Mouse (Mus musculus): ENCODE data around the gene Timd2. TPM values are rescaled to one million over a fixed set of nuclear protein-coding genes. Genes with fewer than 3 reads are reported as not detected.
"Not testable (repeated sequence)": the region's sequence is repeated elsewhere in the genome, so short reads cannot be mapped to it uniquely, and the experiment has no call there.

The Timd2 gene
- total RNA-seq (2021), result not detected
- long read RNA-seq, experiment 1, result 0 reads
- long read RNA-seq, experiment 2, result 0 reads

DNA sequence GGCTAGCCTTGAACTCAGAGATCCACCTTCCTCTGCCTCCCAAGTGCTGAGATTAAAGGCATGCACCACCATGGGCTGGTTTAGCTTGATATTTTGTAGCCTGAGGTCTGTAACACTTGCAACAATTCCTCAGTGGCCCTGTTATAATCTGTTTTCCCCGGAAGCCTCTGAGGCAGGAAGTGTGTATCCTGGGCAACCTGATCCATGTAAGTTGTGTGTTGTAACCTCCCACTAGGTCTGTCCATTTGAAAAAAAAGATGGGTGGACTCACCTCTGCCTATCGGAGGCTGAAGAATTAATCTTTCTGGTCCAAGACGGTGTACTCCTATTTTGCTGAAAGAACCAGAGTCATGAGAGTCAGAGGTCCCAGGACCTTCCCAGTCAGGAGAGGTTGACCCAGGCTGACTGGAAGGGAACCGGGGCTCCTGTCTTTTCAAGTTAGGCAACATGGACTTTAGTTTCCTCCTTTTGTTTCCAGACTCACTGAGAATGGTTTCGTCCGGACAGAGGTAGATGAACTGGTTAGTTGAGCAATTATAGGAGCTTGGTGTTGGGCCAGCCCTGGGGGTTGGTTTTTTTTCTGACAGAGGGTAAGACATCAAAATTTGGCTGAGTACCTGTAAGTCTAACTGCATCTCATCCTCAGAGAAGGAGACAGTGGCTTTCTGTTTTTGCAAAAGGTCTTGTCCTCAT, at the start of gene Timd2:
Gene Timd2, minus strand, starts transcription at position 398 of the 693 bp plus-strand sequence.
- DNase-seq, result no peak

DNA sequence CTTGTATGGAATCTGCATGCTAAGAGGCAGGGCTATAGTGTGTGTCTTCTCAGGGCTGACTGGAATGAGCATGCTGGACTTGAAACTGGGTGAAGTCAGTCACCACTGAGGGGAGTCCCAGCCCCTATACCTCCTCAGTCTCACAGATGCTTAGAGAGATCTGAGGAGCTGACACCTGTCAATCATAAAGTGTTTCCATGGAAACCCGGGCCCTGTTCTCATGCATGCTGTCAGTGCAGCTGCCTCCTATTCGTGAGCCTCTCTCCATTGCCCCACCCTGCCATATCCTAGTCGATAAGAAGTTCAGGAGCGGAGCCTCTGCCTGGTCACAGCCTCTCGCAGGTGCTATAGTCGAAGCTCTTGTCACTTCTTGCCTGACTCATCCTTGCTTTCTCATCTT, 48.9 kb upstream of the Timd2 start:
- DNase-seq, result not testable (repeated sequence)

DNA sequence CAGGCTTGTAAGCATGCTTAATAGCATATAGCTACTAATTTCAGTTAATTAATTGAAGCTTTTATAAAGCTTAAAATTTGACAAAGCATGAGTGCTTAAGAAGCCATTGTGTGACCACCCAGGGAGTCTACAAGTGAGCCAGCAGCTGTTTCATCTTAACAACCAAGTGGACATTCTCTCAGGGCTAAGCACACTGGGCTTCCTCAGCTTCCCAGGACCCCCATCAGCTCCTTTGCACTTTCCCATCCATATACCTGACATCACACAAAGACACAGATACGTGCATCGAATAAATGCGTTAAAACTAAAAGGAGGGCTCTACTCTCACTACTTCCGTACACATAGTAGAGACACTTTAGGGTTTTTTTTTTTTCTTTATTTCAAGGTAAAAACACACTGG, 47.8 kb upstream of the Timd2 start:
- no peak for DNase-seq

DNA sequence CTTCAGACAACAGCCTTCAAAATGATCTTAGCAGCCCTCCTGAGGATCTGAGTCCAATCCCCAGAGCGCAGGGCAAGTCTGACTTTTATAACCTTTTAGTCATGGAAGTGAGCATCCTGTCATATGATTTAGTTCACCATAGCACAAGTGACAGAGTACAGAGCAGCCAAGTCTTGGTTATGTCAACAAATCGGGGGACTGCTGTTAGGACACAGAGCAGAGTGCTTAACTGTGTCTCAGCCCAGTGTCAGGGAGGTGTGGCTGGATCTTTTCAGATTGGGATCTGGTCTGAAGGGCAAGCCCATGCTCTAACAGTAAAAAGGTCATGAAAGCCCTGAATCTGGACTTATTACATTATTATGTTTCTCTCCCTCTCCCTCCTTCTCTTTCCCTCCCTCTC, 46.8 kb upstream of the Timd2 start:
- no peak for DNase-seq

DNA sequence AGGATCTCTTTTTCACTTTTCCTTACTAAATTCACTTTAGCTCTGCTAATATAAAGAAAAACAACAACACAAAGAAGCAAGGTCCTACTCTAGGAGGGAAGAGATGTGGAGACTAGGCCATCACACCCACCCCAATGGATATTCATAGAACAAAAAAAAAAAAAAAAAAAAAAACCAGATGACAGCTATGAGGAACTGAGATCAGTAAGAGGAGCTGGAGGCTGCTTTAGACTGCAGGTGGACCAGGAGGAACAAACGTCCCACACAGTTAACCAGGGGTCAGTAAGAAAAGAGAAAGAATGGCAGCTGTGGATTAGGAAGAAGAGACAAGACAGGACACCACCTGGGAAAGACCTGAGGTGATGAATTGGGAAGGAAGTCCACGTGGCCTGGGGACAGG, 41.1 kb upstream of the Timd2 start:
- no peak for DNase-seq

DNA sequence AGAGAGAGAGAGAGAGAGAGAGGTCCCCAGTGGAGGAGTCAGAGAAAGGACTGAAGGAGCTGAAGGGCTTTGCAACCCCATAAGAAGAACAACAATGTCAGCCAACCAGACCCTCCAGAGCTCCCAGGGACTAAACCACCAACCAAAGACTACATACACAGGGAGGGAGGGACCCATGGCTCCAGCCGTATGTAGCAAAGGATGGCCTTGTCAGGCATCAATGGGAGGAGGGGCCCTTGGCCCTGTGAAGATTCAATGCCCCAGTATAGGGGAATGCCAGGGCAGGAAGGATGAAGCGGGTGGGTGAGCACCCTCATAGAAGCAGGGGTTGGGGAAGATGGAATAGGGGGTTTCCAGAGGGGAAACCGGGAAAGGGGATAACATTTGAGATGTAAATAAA, 34.9 kb upstream of the Timd2 start:
- no peak for DNase-seq

DNA sequence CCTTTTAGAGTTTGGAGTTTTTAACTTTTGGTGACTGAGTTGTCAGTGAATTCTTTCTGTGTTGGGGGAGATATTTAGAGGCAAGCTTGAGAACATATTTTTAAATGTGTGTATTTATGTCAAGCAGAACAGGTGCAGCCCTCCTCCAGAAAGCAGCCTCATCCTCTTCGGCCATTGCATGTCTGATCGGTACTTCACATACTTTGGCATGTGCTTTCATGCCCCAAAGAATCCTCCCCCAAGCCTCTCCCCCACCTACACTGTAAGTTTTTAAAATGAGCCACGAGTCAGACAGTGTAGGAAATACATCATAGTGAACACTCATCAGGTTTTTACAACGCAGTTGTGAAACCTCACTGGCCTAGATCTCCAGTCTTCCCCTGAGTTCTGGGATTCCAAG, 34.0 kb upstream of the Timd2 start:
- DNase-seq, result no peak

DNA sequence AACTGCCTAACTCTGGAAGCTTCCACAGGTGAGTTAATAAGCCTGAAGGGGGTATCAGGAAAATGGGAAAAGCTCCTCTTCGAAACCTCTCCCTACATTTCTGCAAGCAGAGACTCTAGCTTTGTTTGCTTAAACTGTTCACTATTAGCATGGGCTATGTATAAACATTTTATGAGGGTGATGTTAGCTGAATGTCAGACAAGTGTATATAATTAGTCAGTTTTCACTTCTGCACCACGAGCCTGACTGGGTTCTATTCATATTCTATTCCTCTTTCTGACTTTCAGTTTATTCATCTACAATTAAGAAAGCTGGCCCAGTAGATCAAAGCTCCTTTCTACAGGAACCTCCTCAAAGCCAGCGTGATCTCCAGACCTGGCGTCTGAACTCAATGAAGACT, 32.6 kb upstream of the Timd2 start:
- DNase-seq, result no peak

DNA sequence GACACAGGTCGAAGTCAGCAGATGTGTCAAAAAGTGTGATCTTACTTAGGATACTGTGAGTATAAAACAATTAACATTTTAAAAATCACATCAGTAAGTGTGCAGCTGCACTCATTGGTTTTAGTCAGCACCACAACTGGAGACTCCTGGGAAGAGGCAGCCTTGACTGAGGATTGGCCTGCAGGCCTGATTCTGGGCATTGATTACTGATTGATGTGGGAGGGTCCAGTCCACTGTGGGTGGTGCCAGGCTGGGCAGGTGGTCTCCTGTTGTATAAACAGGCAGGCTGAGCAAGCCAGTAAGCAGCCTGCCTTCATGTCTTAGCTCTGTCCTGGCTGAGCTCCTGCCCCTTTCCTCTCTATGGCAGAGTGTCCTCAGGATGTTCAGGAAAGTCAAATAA, 28.2 kb upstream of the Timd2 start, which contains the start of gene Havcr1:
Gene Havcr1, plus strand, starts transcription at position 5 of the 400 bp plus-strand sequence.
- DNase-seq, result not testable (repeated sequence)

DNA sequence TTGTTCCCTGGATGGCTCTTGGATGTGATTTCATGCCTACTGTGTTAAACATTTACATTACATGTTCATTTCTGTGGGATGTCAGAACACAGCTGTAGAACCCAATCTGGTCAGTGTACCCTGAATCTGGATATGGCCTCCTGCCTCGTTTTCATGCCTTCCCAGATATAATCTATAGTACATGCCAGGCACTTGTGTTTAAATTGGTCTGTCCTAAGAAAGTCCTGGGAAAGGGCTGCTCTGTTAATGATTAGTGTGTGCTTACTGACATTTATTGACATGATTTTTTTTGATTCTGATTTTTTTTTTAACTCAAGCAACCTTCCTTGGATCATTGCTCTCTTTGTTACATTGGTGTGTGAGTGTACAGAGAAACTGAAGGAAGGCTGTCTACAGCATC, 27.8 kb upstream of the Timd2 start:
- DNase-seq, result no peak

DNA sequence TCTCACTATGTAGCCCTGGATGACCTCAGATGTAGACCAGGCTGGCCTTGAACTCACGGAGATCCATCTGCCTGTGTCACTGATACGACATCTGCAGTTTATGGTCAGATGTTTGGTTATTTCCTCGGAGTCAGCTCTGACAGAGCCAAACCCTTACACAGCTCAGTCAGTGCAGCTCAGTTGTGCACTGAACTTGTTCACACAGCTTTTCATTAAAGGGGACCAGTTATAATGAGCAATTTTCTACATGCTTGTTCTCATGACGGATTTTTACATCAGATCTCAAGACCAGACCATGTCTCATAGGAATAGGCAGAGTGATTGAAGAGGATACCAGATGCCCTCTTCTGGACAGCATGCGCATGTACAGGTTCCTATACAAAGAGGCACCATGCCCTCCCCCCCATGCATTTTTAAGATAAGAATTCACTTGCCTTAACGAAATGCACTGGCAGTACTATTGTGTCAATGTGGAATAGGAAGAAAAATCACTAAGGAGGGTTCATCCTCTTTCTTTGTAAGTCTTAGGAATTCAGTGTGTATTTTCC, 26.5 kb upstream of the Timd2 start:
- DNase-seq, result no peak

DNA sequence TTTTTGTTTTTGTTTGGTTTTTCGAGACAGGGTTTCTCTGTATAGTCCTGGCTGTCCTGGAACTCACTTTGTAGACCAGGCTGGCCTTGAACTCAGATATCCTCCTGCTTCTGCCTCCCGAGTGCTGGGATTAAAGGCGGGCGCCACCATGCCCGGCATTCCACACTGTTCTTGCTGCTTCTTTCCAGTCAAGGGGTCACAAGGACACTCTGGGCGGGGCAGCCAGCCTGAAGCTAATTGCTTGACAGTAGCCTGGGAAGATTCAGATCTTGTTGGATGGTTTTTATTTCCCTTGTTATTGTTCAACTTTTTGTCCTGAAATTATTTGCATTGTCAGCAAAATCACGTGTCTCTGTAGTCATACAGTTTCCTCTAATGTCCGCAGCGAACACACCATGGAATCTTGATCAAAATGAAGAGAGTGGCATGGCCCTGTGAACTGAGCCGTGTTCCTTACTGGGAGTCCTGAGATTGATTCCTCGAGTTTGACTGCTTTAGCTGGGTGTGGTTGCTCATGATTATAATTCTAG, 24.7 kb upstream of the Timd2 start:
- no peak for DNase-seq

DNA sequence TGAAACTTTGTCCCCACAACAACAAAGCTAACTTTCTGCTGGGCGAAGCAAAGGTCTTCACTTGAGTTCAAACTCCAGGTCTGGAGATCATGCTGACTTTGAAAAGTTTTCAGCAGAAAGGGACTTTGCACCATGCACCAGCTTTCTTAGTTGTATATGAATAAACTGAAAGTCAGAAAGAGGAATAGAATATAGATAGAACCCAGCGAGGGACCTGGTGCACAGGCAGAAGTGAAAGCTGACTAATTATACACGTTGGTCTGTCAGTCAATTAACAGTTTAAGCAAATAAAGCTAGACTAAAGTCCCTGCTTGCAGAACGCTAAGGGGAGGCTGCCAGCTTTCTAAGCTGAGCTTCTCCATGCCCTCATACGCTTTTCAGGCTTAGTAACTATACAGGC, 8.0 kb downstream of the Timd2 start:
- DNase-seq, result no peak

DNA sequence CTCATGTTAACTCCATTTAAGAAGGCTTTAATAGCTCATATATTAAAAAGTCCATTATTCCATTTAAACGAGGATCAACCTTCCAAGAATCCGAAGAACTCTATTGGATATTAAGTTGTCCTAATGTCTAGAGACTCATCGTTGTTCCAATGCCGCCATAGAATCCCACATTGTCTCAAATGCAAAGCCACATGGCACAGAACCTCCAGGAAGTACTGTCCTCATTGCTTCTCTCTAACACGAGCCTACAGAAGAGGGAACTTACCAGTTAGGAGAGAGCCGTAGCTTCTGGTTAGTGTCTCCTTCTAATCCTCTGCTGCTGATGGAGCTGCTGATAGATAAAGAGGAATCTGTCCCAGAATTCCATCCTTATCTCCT, 8.6 kb downstream of the Timd2 start:
- no peak for DNase-seq

DNA sequence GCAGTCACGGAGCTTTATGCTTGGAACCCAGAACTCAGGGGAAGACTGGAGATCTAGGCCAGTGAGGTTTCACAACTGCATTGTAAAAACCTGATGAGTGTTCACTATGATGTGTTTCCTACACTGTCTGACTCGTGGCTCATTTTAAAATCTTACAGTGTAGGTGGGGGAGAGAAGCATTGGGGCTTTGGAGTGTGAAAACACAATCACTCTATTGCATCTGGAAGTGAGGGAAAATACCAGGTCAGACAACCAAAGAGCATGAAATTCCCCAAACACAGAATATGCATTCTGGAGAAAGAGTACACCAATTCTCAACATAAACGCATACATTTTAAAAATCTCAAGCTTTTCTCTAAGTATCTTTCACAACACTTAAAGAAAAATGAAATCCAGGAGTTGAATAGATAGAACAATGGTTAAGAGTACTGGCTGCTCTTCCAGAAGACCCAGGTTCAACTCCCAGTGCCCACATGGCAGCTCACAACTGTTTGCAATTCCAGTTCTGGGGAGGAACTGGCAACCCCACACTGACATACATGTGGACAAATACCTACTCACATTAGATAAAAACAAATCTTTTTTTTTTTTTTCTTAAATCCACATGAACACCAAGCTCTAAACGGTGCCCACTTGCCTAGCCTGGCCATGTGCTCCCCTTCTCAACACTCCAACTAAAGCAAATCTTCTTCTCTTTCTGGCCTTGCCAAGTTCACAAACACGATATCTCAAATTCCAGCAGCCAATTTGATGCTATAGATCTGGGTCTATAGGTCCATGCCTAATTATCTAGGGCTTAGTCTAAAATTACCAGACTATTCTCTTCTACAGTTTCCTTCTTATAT, 9.2 kb downstream of the Timd2 start:
- no peak for DNase-seq

DNA sequence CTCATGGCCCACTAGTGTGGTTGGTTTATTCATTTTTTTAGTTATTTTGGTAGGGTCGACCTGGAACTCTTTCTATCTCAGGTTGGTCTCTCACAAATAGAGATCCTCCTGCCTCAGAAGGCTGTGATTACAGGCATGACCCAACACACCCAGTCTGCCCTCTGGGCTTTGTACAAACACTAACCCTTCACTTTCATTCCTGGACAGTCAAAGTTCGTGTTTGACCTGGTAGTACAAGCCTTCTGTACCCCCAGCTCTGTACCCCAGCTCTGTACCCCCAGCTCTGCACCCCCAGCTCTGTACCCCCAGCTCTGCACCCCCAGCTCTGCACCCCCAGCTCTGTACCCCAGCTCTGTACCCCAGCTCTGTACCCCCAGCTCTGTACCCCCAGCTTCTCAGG, 11.0 kb downstream of the Timd2 start:
- DNase-seq, result not testable (repeated sequence)

DNA sequence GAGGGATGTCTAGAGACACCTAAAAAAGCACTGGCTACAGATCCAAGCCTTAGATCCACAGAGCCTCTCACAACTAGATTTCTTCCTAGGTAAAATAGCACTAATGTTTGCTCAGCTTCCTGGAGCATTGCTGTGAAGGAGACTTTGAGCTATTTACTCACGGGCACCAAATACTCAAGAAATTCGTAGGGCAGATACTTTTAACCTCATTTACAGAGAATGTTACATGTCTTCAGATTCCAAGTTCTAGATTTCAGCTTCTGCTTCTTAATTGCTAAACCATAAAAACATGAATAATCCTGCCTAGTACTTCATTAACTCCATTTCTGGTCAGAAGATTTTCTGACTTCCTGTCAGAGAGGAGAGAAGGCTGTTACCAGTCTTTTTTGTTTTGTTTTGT, 16.7 kb downstream of the Timd2 start:
- no peak for DNase-seq

DNA sequence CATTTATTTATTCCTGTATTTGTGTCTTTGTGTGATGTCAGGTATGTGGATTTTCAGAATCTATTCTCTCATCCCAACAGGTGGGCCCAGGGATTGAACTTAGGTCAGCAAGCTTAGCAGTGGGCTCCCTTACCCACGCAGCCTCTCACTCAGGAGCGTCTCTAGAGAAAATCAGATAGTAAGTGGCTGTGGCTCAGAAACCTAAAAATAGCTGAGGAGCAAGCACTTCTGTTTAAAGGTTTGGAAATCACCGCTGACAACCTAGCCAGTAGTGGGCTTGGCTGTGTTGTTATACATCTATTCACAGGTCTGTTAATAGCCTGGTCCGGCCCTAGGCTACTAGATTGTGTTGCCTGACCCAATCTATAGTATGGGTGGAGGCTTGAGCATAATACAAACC, 23.1 kb downstream of the Timd2 start:
- DNase-seq, result no peak

DNA sequence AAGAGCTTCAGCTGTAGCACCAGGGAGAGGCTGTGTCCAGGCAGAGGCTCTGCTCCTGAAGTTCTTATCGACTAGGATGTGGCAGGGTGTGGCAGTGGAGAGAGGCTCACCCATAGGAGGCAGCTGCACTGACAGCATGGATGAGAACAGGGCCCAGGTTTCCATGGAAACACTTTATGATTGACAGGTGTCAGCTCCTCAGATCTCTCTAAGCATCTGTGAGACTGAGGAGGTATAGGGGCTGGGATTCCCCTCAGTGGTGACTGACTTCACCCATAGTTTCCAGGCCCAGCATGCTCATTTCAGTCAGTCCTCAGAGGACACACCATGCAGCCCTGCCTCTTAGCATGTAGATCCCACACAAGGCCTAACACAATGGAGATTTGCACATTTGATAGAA, 24.0 kb downstream of the Timd2 start:
- DNase-seq, result no peak

DNA sequence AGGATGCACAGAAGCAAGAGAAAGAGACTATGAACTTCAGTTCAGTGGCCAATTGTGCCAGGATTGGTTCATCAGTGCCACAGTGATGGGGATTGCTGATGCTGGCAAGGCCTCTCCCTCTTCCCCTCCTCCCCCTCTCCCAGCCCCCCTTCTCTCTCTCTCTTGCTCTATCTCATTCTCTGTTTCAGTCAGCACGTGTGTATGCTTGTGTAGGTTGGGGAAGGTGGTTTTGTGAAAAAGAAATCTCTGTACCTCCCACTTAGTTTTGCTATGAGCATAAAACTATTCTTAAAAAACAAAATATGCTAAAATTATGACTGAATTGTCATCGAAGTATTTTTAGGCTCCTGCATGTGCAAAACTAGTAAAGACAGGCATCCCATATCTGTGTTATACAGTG, 38.9 kb downstream of the Timd2 start:
- DNase-seq, result no peak

DNA sequence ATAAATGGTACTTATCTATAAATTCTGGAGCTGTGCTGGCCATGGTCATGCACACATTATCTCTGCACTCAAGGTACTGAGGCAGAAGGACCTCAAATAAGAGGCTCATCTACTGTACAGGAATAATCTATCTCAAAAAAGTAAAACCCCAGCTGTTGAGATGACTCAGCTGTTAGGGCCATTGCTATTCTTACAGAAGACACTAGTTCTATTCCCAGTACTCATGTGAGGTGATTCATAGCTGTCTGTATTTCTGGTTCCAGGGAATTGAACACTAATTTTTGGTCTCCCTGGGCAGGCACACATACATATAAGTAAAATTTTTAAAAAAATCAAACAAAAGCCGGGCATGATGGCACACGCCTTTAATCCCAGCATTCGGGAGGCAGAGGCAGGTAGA, 39.8 kb downstream of the Timd2 start:
- DNase-seq, result no peak

DNA sequence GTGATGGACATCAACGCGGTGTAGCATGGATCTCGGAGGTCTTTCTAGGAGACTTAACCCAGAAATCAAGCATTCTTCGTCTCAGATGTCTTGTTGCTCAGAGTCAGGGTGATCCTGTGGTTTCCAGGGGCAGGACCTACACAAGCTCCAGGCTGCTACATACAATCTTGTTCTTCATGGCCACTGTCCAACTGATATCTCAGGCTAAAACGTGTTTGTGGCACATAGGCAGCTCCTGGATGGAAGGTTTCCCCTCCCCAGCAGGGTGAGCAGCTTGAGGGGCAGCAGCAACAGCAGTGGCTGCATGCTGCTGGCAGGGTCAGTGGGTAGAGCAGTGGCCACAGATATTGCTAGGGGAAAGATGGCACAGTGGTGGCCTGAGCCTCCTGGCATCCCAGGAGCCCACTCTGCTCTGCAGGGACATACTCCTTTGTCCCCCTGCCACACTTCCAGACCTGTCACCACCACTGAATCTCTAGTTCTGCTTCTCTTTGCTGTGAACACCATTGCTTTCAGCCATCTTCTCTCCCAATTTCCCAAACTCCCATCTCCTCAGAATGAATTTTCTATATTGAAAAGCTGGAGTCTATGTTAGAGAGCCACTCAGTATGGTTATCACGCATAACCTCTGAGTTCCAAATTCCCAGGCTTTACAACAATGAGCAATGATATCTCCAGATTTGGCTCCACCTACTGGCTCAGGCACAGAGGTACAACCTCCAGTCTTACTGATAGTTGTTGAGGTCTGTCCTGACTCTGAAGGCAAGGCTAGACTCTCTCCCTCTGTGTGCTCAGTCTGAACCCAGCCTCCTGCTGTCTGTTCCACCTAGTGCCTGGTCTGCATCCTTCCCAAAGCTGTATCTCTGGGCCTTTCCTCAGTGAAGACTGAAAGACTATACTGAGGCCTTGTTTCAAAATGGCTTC, 41.0 kb downstream of the Timd2 start:
- DNase-seq, result peak in 1 of 2 experiments; percentile 10
